Mouse (Mus musculus) cerebellum, adult 2 months (tissue): ENCODE data around the gene Arsg. TPM values are rescaled to one million over a fixed set of nuclear protein-coding genes. Genes with fewer than 3 reads are reported as not detected.

Experiments used
- DNase-seq, 2 experiments: peaks; one replicate each; pipeline ENCODE4 v3.0.0; 2021
- H3K27ac ChIP-seq: fragments of 200-500 bp; 2 replicates; pipeline ENCODE4 v1.5.1; 2012; ENCODE audit warnings: low read length, control low read depth, inconsistent platforms; ENCODE audit not compliant: insufficient read depth
- H3K27me3 ChIP-seq: fragments of 200-500 bp; 2 replicates; pipeline ENCODE4 v1.6.1; 2012; ENCODE audit warnings: inconsistent platforms, mild to moderate bottlenecking, low read length, moderate library complexity; ENCODE audit not compliant: control insufficient read depth, insufficient read depth
- H3K4me1 ChIP-seq: fragments of 200-500 bp; 2 replicates; pipeline ENCODE4 v1.6.1; 2011; ENCODE audit warnings: low read length; ENCODE audit not compliant: control insufficient read depth, insufficient read depth
- H3K4me3 ChIP-seq: fragments of 200-500 bp; replicated peaks from 2 replicates; pipeline ENCODE3; 2011; ENCODE audit warnings: mild to moderate bottlenecking, low read depth, low read length, control low read depth; ENCODE audit not compliant: insufficient read depth
- CTCF ChIP-seq: fragments of 200-500 bp; IDR thresholded peaks from 2 replicates; pipeline ENCODE4 v1.5.1; 2011; ENCODE audit warnings: low read depth, mild to moderate bottlenecking, control low read depth, low read length, moderate library complexity, borderline replicate concordance; ENCODE audit not compliant: insufficient read depth
- POLR2A ChIP-seq: fragments of 200-500 bp; IDR thresholded peaks from 2 replicates; pipeline ENCODE4 v1.6.1; 2011; ENCODE audit warnings: low read length, control low read depth, borderline replicate concordance; ENCODE audit not compliant: insufficient read depth
- WGBS: fragments of 180-500 bp; shearing (Covaris S2); methylation state at CpG from one replicate; pipeline ENCODE4 v1.1.7; 2018; 5-methylcytosine and 5-hydroxymethylcytosine counted together
- polyA plus RNA-seq: library from polyadenylated mRNA; depleted of rRNA; stranded (reverse); fragments of >200 nt; gene quantifications from 2 replicates; pipeline ENCODE4 v1.2.3, GENCODE M21; 2012

Gene Arsg
- polyA plus RNA-seq, 1 experiment: 47.1 TPM

DNA sequence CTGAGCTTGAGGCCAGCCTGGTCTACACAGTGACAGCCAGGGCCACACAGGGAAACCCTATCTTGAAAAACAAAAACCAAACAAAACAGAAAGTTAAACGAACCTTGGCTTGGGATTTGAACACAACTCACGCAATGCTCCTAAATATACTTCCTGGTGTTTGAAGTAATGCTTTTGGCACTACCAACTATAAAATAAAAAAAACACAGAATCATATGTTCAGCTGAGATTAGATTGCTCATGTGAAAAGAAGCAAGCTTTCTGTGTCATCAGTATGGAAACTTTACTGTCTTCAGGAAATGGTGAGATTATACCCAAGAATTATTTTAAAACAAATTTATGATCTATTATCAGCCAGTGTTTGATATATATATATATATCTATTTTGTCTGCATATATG, 113.2 kb downstream of the Arsg start:
- Histone ChIP-seq H3K27ac (no peak overlapping the region), H3K4me3 (no peak overlapping the region), H3K4me1 (peaks cover 11% of the 10 kb centered on the region; the same call in 1 of the 2 replicates), H3K27me3 (no peaks in the 10 kb centered on the region)
- TF ChIP-seq CTCF (no peak), POLR2A (no peak)
- DNase-seq: no peak
- 90% methylated on average over 2 of the region's 2 CpGs for WGBS

- Histone ChIP-seq H3K27me3 (no peaks in the 10 kb centered on the region), H3K4me3 (no peak overlapping the region), H3K27ac (no peak overlapping the region), H3K4me1 (peaks cover 11% of the 10 kb centered on the region; the same call in 1 of the 2 replicates)
- no peak for DNase-seq
- TF ChIP-seq POLR2A (no peak), CTCF (no peak)
- 76% methylated on average over 13 of the region's 13 CpGs for WGBS
These were observed 113.8 kb downstream of the Arsg start for GRCm38 (mm10) chr11:109587019-109587418.

GRCm38 (mm10) chr11:109587638-109588374, 114.6 kb downstream of the Arsg start:
- DNase-seq: no peak
- peaks cover 11% of the 10 kb centered on the region; the same call in 1 of the 2 replicates for H3K4me1 ChIP-seq
- H3K27me3 ChIP-seq: no peaks in the 10 kb centered on the region
- no peak overlapping the region for H3K4me3 ChIP-seq
- TF ChIP-seq CTCF (no peak), POLR2A (no peak)
- WGBS: 60% methylated on average over 15 of the region's 15 CpGs
- H3K27ac ChIP-seq: no peak overlapping the region

- no peak for TF ChIP-seq POLR2A
- TF ChIP-seq CTCF: no peak
- peaks cover 3% of the 10 kb centered on the region; the same call in 1 of the 2 replicates for H3K4me1 ChIP-seq
- H3K27me3 ChIP-seq: no peaks in the 10 kb centered on the region
These were observed 116.8 kb downstream of the Arsg start for GRCm38 (mm10) chr11:109590012-109590411.

GRCm38 (mm10) chr11:109591511-109591910, 118.3 kb downstream of the Arsg start:
- no peak for DNase-seq
- 83% methylated on average over 4 of the region's 4 CpGs for WGBS
- Histone ChIP-seq H3K27ac (no peak overlapping the region), H3K4me3 (no peak overlapping the region), H3K27me3 (no peaks in the 10 kb centered on the region), H3K4me1 (no peaks in the 10 kb centered on the region)
- TF ChIP-seq POLR2A (no peak), CTCF (no peak)

More at GRCm38 (mm10) chr11:109590012-109590411, 116.8 kb downstream of the Arsg start:
- DNase-seq: no peak
- WGBS: 47% methylated on average over 8 of the region's 8 CpGs
- Histone ChIP-seq H3K4me3 (no peak overlapping the region), H3K27ac (no peak overlapping the region)

GRCm38 (mm10) chr11:109593200-109593981, 120.2 kb downstream of the Arsg start:
- H3K4me3 ChIP-seq: no peak overlapping the region
- H3K4me1 ChIP-seq: no peaks in the 10 kb centered on the region
- no peak overlapping the region for H3K27ac ChIP-seq
- no peak for TF ChIP-seq CTCF
- TF ChIP-seq POLR2A: no peak
- 79% methylated on average over 6 of the region's 6 CpGs for WGBS
- DNase-seq: no peak
- H3K27me3 ChIP-seq: no peaks in the 10 kb centered on the region

DNA sequence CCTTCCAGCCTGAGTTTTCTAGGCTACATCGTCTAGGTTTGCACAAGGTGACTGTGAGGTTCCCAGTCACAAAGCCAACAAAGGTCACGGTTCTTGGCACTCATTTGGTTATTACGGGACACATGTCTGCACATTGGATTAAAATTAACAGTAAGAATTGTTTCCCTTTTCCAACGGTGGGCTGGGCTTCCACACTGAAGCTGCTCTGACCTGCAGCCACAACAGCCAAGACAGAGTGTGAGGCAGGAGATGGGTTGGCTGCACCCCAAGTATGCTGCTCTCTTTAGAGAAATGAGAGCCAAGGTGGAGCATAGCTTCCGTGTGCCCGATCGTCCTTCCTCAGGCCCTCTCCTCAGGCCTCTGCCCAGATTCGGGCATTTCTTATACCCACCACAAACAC, 121.6 kb downstream of the Arsg start:
- 31% methylated on average over 8 of the region's 8 CpGs for WGBS
- H3K4me1 ChIP-seq: no peaks in the 10 kb centered on the region
- H3K27me3 ChIP-seq: no peaks in the 10 kb centered on the region
- no peak for TF ChIP-seq CTCF
- TF ChIP-seq POLR2A: no peak
- DNase-seq: no peak
- no peak overlapping the region for H3K27ac ChIP-seq
- H3K4me3 ChIP-seq: no peak overlapping the region
